Mouse (Mus musculus): ENCODE measurements around the gene Gabrr1. TPM values are rescaled to one million over a fixed set of nuclear protein-coding genes. Genes with fewer than 3 reads are reported as not detected.
A peak's percentile ranks its signal among the peaks of the same experiment; 100 is the strongest.
"Not testable (repeated sequence)": the region's sequence is repeated elsewhere in the genome, so short reads cannot be mapped to it uniquely, and the experiment has no call there.

Gene Gabrr1
- 0.10 TPM in 1 of 2 replicates, not detected in the other for polyA plus RNA-seq (2012; rRNA removed)

DNA sequence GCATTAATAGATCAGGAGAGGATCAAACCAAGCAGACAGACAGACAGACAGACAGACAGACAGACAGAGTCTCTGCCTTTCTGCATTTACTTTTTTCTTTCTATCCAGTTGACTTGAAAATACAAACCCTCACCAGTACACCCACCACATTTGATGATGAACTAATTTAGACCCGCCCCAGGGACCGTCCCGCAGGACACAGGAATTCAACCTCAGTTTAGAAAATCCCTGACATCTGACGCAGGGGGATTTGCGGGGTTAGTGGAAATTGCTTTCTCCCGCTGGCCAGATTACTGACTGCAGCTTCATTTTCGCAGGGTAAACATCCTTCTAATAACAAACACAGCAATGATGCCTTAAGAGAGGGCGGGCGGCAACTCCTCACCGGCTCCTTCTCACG is at the start of gene Gabrr1:
Gene Gabrr1, plus strand, starts transcription at position 301 of the 400 bp plus-strand sequence.
- DNase-seq (ENCODE audit: low spot score): no peak

DNA sequence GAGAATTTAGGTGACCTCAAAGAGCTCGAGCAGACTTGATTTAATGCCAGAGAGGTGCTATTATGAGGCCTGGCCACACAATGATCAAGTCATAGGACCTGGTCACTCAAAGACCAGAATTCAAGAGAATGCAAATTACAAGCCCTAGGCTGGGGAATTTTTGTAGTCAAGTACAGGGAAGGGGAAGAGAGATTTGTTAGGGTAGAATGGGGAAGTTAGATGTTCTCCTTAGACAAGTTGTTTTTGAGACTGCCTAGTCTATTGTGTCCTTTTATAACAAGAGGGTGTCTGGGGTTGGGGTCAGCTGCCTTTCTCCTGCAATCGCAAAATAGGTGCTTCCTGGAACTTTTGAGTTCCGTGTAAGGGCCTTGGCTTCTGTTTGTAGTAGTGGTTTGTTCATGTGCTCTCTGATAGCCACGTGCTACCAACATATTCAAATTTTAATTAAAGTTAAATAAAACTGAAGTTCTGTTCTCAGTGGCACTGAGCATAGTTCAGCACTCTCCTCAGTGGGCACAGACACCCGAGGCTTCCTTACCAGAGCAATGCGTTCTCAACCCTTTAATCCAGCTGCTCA is 33.1 kb upstream of the Gabrr1 start:
- no peak for DNase-seq (ENCODE audit: low spot score)

DNA sequence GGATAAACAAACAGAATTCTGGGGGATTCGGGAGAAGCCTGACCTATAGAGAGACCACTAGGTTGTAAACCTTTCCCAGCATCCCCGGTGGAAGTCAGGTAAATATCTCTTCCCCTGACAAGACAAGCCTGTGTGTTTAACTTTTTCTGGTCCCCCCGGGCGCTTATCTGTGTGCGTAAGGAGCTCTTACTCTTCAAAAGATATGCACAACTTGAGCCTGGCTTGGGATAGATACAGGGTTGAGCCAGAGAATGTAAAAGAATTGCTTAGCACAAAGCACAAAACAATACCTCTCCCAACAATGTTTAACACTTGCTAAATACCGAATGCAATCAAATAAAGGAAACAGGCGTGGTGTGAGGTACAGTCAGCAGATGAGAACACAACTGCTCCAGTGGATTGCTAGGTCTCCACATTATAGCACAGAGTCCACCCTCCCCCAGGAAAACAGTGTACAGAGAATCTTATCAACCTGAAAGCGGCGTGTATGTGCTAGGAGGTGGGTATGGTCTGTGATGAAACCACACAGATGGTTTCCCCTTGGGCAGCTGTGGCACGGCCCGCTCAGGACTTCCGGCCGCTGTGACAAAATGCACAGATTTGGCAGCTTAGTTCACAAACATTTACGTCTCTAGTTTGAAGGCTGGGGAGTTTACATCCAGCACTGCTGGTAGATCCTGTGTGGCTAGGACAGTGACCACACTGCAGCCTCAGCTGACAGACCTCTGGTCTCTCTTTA is 22.4 kb upstream of the Gabrr1 start:
- no peak for DNase-seq (ENCODE audit: low spot score)

DNA sequence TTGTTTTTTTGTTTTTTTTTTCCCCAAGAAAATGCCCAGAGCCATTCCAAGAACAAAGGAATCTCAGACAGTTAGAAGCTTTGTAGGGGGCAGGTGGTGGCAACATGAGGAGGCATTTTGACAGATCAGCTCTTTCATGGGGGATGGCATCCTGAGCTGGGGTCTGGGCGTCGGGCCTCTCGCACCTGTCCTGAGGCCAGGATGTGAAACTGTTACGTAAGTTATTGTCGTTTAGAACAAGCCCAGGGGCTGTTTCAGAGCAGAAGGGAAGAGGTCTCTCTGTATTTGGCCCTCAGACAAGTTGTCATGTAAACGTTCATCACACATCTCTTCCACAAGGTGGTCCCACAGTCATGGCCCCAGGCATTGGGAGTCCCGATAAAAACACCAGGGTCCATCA is 21.5 kb upstream of the Gabrr1 start:
- DNase-seq (ENCODE audit: low spot score): no peak

DNA sequence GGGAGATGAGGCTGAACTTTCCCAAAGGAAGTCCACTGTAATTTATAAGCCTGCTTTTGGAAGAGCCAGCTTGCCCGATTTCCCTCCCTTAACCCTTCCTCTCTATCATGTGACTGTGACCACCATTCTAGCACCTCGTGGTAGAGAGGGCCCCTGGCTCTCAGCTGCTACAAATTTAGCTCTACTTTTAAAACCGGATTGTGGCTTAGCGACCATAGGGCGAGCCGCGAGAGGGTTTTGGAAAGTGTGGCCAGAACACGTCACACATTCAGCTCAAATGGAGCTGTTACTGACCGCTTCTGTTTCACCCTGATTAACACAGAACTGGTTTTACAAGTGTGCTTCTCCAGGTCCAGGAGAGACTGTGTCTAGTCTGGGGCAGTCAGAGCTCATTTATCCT is 21.0 kb upstream of the Gabrr1 start:
- no peak for DNase-seq (ENCODE audit: low spot score)

DNA sequence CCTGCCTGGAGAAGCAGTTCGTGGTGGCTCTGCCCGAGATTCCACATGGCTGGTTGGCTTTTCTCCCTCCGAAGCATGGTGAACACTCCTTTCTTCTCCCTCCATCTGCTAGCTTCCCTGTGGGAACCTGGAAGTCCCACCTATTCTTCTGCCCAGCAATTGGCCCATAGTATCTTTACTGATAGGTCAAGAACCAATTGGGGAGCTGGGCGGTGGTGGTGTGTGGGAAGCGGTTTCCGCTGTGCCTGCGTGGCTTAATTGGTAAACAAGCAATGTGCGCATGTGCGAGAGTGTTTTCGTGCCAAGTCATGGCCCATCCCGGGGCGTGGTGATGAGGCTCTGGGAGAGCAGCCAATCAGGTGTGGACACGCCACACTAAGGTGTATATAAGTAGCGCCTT is 19.5 kb upstream of the Gabrr1 start:
- DNase-seq (ENCODE audit: low spot score): not testable (repeated sequence)

DNA sequence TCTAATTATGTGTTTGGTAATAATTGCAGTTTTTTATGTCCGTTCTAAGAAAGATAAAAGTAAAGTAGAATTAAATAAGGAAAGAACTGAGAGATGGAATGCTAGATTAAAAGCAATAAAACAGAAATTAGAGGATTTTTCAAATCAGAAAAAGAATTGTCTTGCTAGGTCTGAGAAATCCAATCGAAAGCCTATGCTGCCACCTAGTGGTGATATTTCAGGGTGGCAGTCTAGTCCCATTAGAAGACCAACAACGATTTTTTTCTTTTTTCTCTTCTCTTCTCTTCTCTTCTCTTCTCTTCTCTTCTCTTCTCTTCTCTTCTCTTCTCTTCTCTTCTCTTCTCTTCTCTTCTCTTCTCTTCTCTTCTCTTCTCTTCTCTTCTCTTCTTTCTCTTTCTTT is 13.2 kb upstream of the Gabrr1 start:
- DNase-seq (ENCODE audit: low spot score): not testable (repeated sequence)

DNA sequence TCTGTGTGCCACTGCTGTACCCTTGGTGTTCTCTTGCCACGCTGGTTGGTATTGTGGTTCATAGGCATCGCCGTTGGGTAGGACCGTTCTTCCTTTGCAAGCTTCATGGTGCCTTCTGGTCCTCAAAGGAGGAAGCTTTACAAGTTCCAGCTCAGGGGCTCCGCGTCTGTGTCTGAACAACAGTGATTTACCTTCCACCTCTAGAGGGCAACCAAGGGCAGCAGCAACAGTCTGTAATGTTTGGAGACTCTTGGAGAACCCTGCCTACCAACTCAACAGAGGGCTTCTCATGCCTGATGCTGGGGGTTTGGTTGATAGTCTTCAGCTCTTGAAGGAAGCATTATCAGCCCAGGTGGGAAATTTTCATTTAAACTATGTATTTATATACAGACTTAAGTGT is 7.8 kb upstream of the Gabrr1 start:
- DNase-seq (ENCODE audit: low spot score): no peak

DNA sequence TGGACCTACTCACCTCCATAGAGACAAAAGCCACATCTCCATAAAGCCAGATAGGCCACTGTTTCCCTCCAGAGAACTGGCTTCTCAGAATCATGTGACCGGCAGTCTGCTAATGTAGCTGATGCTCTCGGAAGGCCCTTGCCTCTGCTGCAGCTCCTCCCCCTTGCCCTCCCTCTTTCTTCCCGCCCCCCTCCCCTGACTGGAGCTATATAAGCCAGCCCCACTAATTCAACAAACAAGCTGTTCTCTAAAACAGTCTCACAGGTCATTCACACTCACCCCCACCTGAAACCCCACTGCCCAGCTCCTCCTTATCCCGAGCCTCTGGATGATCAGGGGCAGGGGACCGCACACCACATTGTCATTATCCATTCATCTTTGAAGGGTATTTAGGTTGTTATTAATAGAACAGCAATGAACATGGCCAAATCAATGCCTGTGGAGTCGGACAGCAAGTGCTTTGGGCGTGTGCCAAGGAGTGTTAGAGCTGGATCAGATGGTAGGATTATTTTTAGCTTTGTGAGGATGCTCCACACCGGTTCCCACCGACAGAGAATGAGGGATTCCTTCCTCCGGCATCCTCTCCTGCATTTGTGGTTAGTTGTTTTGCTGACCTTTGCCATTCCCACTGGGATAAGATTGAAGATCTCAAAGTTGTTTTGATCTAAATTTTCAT is 6.8 kb upstream of the Gabrr1 start:
- DNase-seq (ENCODE audit: low spot score): no peak

DNA sequence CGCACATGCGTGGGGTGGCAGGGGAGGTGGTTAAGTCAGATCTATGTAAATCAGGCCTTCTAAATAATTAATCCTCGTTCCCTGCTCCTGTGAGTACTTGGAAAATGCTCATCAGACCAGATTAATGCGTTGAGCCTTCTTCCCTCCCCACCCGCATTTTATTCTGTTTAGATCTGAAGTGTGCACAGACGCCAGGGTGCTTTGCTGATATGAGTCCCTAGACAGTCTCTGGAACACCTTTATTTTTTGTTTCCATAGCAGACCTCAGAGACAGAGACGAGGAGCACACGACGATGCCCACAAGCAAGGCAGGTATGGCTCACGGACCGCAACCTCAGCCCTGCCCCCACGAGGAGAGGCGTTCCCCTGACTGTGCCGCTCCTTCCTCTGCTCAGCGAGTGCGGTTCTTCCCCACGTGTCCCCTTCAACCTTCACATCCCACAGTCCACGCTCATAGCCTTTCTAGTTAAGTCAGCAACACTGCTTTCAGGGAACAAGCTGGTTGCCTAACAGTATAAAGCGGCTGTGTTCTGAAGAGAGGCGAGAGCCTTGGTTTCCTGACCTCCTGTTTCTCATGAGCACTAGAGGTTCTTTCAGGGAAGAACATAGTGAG is 14.5 kb downstream of the Gabrr1 start:
- DNase-seq (ENCODE audit: low spot score): no peak

DNA sequence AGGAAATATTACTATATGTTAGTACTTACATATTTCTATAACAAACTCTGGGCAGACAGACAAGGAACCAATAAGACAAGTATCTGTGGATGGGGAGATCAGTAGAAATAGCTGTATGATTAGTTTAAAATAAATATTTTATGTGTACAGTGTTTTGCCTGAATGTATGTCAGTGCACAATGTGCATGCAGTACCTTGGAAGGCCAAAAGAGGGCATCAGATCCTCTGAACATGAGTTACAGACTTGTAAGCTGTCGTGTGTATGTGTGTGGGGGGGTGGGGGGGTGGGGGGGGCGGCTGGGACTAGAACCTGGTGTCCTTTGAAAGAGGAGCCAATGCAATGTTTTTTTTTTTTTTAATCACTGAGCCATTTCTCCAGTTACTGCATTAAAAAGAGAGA is 15.5 kb downstream of the Gabrr1 start:
- DNase-seq (ENCODE audit: low spot score): no peak

DNA sequence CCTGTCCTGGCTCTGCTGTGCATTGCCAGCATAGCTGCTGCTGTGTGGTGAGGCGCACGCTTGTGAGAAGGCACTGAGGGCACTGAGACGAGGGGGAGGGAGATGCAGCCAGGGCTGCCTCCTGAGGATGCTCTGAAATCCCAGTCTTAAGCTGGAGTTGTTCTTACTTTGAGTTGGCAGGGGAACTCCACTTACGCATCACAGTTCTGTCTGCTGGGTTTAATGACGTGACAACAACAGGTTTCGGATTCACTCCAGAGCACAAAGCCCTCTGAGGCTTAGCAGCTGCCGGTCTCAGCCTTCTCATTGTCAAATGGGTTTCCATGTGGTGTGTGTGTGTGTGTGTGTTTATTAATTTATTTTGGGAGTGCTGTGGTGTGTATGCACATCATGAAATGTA is 16.8 kb downstream of the Gabrr1 start:
- no peak for DNase-seq (ENCODE audit: low spot score)

DNA sequence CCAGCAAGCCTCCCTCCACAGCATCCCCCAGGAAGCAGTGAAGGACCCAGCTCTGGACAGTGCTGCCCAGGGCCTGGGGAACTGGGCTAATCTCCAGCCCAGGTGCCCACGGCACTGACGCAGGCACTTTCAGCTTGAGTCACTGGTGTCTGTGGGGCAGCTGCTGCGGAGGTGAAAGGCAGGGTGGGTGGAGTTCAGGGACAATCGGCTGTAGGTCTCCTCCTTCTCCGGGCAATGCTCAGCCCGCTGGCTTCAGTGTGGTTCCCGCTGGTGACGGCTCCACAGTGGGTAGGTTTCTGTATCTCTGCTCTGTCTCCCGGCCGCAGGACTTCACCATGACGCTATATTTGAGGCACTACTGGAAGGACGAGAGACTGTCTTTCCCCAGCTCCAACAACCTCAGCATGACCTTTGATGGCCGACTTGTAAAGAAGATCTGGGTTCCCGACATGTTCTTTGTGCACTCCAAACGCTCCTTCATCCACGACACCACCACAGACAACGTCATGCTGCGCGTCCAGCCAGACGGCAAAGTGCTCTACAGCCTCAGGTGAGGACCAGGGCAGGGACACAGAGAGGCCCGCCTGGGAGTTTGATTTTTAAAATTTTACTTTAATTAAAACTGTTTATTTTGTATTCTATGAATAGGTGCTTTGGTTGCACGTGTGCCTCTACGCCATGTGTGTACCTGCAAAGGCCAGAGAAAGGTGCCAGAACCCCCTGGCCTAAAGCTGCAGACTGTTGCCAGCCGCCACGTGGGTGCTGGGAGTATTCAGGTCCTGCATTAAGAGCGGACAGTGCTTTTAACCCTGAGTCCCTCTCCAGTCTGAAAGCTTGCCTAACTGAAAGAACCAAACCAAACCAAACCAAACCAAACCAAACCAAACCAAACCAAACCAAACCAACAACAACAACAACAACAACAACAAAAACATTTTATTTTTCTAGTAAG is 20.0 kb downstream of the Gabrr1 start:
- no peak for DNase-seq (ENCODE audit: low spot score)

DNA sequence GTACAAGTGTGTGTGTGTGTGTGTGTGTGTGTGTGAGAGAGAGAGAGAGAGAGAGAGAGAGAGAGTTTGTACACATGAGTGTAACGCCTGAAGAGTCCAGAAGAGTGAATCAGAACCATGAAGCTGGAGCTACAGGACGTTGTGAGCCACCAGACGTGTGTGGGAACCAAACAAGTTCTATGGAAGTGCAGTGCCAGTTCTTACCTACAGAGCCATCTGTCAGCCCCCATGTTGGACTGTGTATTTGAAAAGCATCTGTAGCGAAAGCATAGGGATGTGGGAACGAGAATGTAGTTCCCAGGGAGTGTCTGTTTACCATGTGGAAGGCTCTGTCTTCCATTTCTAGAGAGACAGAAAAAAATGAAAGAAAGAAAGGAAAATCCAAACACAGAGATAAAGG is 51.2 kb downstream of the Gabrr1 start:
- DNase-seq (ENCODE audit: low spot score): no peak

DNA sequence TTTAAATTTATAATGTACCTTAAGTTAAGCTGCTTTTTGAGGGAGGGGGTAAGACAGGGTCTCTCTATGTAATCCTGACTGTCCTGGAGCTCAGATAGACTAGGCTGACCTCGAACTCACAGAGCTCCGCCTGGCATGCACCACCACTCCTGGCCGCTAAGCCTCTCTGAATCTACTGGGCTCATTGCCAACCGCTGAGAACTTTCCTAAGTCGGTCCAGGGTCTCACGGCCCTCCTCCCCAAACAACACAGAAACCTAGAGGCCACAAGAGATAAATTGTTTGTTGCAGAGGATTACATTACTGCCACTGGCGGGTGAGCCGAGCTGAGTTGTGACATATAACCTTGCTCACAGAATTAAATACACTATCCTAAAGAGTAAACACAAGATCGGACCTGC is 55.8 kb downstream of the Gabrr1 start:
- no peak for DNase-seq (ENCODE audit: low spot score)

DNA sequence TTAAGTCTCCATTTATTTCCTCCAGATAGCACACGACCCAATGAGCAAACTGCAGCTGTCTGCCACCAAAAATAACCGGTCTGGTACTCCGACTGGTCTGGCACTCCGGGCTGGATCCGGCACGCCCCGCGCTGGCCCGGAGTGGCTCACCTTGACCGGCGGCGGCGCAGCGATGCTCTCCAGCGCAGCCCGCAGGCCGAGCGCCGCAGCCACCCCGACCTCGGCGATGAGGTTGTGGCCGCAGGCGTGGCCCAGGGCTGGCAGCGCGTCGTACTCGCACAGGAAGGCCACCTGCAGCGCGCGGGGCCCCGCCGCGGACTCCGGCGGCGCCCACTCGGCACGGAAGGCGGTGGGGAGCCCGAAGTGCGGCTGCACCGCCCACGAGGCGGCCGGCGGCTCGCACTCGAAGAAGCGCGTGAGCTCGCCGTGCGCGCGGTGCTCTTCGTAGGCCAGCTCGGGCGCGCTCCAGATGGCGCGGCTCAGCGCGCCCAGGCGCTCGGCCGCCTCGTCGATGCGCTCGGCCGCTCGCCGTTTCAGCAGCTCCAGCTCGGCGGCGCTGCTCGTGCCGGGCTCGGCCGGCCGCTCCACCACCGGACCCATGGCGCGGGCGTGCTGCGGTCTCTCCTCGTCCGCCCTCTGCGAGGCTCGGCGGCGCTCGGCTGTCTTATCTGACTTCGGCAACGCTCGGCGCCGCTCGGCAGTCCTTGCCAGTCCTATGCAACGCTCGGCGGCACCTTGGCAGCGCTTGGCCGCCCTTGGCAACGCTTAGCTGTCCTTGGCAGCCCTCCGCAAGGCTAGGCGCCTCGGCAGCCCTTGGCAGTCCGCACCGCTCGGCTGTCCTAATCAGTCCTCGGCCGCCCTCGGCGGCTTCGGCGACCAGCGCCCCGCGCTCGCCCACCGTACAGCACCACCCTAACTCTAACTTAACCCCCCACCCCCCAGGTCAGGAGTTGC is 56.7 kb downstream of the Gabrr1 start:
- DNase-seq (ENCODE audit: low spot score): peak; percentile 71

DNA sequence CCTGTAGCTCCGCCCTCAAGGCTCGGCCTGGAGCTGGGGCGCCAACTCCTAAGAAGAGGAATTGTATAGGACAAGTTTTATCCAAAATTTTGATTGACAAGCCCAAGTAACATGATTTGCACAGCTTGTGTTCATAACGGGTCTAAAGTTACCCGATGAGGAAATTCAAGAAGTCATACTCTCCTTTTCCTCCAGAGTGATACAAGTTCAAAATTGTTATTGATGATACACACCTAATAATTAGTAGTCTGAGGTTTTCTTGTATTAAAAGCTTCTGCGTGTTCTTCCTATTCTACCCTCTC is 57.4 kb downstream of the Gabrr1 start, which contains the start of gene Pm20d2:
Gene Pm20d2, minus strand, starts transcription at position 3 of the 302 bp plus-strand sequence.
- DNase-seq (ENCODE audit: low spot score): no peak

DNA sequence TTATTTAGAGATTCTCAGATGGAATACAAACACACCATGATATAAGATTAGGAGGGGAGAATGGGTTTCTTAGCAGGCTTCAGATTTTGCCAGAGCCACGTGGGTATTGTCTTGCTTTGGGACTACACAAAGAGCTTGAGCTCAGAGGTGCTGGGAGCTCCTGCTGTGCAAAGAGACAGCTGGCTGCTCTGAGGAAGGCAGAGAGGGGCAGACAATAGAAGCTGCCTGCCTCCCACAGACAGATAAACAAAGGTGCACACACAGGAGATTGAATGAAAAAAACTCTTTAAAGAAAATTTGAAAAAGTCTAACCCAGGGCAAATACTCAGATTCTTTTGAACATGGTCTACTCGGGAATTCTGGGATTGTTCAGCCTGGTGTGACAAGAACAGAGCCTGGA is 65.8 kb downstream of the Gabrr1 start:
- no peak for DNase-seq (ENCODE audit: low spot score)

DNA sequence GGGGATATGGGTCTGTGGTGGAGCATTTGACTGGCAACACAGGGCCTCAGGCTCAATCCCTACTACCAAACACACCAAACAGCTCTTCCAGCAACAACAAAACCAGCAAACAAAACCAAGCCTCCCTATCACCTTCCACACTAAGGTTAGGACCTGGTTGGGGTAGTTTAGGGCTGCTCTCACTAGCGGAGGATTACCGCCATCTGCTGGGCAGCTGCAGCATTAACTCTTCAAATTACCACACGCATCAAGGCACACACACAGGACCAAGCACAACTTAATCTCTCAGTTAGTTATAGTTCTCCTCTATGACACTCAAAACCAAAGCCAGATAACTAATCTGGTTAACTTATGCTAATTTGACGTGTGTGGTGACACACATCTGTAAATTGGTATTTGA is 72.4 kb downstream of the Gabrr1 start:
- no peak for DNase-seq (ENCODE audit: low spot score)

DNA sequence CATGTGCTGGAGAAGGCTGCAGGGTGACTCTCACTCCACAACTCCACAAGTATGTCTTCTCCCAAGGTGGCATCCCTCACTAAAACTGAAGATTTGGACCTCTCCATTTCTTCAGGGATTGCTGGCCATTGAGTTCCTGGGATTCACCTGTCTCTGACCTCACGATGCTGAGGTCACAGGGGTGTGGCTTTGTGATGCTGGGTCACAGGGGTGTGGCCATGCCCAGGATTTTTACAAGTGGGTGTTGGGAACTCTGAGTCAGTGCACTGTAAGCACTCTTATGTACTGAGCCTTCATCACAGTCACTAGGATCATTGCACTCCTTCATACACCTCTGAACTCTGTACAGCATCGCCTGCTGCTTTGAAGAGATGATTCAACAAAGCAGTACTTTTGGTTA is 75.2 kb downstream of the Gabrr1 start:
- no peak for DNase-seq (ENCODE audit: low spot score)
